Mouse (Mus musculus): ENCODE measurements around the gene Plin4. TPM values are rescaled to one million over a fixed set of nuclear protein-coding genes. Genes with fewer than 3 reads are reported as not detected.

The Plin4 gene
- total RNA-seq (2021): 1 to 10 TPM in 1 of 2 experiments, under 1 TPM in 1; 0.14 to 1.4 TPM

DNA sequence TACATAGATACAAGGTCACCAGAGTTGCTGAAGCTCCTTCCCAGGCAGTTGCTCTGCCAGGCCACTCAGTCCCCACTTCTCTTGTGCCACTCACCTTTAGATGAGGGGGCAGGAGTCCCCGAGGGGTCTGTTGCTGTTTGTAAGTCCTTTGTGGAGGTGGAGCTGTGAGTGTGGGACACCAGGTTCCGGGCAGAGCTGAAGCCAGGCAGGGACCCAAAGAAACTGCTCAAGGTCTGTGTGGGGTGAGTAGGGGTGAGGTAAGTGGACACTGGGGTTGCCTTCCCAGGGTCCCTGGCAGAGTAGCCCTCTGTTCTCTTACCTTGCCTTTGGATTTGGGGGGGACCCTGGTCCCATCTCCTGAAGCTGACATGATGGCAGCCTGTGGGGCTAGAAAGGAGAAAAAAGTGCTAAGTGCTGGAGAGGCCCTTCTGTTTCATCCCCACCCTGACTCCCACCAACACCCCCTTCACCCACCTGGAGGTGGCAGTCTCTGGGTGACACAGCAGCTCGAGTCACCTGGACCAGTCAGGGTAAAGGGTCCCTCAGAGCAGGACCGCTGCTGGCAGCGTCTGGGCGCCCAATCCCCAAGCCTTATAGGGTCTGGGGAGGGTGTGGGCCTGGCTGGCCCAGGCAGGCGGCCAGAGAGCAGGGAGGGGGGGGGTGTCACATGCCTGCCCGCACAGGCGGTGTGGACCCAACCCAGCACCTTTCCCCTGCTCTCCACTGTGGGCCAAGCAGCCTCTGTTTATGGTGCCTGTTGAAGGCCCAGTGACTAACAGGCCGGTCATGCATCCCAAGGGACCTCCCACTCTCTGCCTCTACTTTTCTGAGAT lies at the start of gene Plin4:
Gene Plin4, minus strand, starts transcription at position 585 of the 833 bp plus-strand sequence.
- intact Hi-C loops (cut with DNase I): no loop called here
- no peak for DNase-seq (ENCODE audit: extremely low spot score in 1 of 2, low spot score in 2 of 2)

GRCm38 (mm10) chr17:56153643-56154042 lies 44.0 kb upstream of the Plin4 start:
- DNase-seq (ENCODE audit: extremely low spot score in 1 of 2, low spot score in 2 of 2): peak in 1 of 2 experiments; percentile 72
- intact Hi-C loops (cut with DNase I): no loop called here

DNA sequence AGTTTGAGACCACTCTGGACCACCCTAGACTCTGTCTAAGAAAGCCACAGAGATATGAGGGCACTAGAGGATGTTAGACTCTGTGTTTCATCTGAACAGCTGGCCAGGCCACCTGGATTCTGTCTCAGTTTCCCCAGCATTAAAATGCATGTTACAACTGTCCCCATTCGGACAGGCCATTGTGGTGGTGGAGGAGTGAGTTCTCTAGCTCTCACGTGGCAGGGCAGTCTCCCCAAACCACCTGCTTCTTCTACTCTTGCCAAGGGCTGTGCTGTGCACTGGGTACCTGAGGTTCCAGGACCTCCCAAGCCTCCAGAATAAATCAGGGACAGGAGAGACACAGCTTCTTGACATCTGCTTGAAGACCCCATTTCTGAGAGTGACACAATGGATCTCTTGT lies 40.3 kb upstream of the Plin4 start:
- DNase-seq (ENCODE audit: extremely low spot score in 1 of 2, low spot score in 2 of 2): no peak
- intact Hi-C loops (cut with DNase I): no loop called here

DNA sequence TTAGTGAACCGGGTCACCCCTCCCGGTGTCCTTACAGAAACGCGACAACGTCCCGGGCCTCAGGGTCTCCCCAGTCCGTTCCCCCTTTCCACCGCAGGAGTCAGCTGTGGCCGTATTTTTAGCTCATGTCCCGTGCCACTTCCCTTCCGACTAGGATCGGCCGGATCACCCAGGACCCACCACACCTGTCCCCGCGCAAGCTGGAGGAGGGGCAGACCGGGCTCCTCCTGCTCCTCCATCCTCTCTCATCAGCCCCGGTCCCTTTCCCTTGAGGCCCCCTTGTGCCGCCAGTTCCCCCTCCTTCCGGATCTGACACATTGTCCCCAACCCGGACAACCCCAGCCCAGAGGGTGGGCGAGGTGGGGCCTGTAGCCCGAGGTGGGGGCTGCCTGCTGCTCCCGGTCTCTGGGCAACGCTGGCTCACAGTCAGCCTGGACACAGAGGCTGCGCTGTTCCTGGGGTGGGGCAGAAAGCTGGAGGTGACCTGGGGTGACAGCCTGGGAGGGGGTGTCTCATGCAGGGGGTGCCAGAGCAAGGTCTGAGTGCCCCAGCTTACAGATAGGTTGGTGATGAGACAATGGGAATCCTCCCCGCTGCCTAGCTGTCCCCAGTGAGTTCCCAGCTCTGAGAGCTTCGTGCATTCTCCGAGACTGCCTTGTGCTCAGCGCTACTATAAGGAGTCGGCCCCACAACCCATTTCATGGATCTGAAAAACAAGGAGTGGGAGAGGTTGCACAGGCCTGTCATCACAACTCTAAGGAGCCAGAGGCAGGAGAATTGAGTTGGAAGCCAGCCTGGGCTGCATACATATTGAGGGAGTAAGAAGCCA lies 39.4 kb upstream of the Plin4 start:
- no peak for DNase-seq (ENCODE audit: extremely low spot score in 1 of 2, low spot score in 2 of 2)
- intact Hi-C loops (cut with DNase I): no loop called here

GRCm38 (mm10) chr17:56148280-56148679 lies 38.7 kb upstream of the Plin4 start:
- DNase-seq (ENCODE audit: extremely low spot score in 1 of 2, low spot score in 2 of 2): no peak
- intact Hi-C loops (cut with DNase I): no loop called here

DNA sequence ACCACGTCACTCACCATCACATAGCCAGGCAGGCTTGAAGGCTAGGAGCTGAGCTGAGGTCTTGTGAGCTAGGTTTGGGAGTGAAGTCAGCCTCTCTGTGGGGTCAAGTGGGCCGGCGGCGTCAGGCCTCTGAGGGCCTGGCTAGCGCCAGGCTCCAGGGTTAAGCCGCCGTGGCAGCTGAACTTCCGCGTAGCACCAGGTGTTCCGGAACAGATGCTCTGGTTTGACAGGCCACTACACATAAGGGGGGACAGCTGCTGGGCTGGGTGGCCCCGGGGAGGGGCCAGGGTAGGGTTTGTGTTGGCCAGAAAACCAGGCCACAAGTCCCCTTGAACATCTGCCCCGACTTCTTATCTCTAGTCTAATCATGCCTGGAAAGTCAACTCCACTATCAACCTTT lies 37.8 kb upstream of the Plin4 start:
- DNase-seq (ENCODE audit: extremely low spot score in 1 of 2, low spot score in 2 of 2): no peak

DNA sequence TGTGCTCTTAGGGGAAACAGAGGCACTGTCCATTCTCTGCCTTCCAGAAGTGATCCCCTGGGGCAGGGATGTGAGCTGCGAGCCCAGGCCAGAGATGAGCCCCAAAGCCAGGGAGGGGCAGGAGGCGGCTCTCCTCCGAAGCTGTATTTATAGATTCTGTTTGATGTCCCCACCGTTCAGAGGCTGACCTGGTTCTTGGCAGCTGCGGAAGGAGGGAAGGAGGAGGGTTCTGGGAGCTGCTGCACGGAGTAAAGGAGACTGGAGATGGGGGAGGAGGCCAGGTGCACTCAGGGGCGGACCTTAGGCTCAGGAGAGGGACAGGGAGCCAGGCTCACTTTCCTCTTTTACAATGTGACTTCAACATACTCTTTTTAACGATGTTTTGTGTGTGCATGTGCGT lies 36.5 kb upstream of the Plin4 start:
- DNase-seq (ENCODE audit: extremely low spot score in 1 of 2, low spot score in 2 of 2): no peak
- intact Hi-C loops (cut with DNase I): no loop called here

More for the DNA sequence above, 37.8 kb upstream of the Plin4 start:
- intact Hi-C loops (cut with DNase I): no loop called here

DNA sequence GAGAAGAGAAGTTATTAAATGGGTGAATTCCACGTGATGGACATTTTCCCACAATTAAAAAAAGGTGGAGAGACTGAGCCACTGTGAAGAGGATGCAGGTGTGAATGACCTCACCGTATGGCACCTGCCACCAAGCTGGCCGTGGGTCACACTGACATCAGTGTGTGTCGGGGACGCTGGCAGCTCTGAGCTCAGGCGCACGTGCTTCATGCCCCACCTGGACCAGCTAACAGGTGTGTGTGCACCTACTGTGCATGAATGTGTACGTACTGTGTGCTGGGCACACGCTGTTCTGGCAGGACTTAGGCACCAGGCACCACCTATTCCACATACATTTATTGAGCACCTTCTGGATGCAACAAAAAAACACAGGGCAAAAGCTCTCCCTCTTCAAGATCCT lies 34.9 kb upstream of the Plin4 start:
- intact Hi-C loops (cut with DNase I): no loop called here
- DNase-seq (ENCODE audit: extremely low spot score in 1 of 2, low spot score in 2 of 2): no peak

DNA sequence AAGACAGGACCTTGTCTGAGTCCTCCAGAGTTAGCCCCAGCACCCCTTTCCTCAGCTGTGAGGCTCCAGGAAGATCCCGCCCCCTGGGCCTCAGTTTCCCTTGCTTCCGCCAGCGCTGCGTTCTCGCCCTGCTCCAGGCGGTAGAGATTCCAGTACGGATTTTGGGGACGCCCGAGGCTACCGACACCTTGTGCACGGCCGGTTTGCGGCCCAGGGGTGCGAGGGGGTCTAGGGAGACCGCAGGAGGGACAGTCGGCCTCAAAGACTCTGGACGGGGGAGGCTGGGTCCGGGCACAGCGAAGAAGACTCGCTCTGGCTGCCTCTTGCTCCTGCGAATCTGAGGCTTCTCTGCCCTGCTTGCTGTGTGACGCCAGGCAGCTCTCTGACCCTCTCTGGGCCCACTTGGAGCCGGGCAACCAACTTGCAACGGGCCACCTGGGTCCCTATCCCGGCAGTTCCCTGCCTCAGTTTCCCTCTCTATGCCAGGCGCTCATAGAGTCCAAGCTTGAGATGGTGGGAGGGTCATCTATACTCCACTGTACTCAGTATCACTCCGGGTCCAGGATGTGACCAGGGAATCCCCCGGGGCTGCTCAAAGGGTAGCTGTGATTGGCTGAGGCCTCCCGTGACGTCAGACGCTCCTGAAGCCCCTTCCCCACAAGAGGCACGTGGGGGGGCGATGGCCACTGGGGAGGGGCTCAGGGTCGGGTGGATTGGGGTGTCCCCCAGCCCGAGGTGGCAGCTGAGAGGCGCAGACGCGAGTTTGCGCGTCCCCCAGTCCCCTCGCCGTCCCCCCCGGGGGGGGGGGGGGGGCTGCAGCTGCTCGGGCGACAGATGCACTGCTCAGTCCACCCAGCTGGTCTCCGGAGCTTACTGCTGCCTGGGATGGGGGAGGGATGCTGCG lies 32.4 kb upstream of the Plin4 start:
- peak in 1 of 2 experiments; percentile 71 for DNase-seq (ENCODE audit: extremely low spot score in 1 of 2, low spot score in 2 of 2)
- intact Hi-C loops (cut with DNase I): no loop called here

- intact Hi-C loops (cut with DNase I): no loop called here
These were observed 30.4 kb upstream of the Plin4 start, which contains the start of gene Sema6b for GRCm38 (mm10) chr17:56139858-56140595. TSS of gene Sema6b (minus strand) at chr17:56140343.

DNA sequence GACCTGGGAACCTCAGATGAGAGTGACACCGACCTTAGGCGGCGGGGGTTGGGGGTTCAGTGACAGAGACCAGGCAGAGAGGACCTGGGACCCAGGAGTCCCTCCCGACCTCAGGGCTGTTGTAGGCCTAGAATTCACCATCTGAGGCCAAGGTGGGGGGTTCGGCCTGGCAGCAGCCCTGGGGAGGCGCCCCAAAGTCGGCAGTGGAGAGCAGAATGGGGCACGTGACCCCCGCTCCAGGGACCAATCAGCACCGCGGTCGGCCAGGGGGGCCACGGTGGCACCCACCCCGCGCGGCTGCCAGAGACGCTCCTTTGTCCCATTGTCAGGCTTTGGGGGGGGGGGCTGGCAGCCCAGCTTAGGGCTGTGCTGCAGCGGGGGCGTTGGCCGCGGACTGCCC lies 29.8 kb upstream of the Plin4 start:
- intact Hi-C loops (cut with DNase I): no loop called here
- peak in 1 of 2 experiments; percentile 73 for DNase-seq (ENCODE audit: extremely low spot score in 1 of 2, low spot score in 2 of 2)

More at GRCm38 (mm10) chr17:56139858-56140595, 30.4 kb upstream of the Plin4 start, which contains the start of gene Sema6b:
- DNase-seq (ENCODE audit: extremely low spot score in 1 of 2, low spot score in 2 of 2): peak in 1 of 2 experiments; percentile 89

GRCm38 (mm10) chr17:56137839-56138613 lies 28.4 kb upstream of the Plin4 start:
- peak in 1 of 2 experiments; percentile 46 for DNase-seq (ENCODE audit: extremely low spot score in 1 of 2, low spot score in 2 of 2)
- intact Hi-C loops (cut with DNase I): no loop called here

DNA sequence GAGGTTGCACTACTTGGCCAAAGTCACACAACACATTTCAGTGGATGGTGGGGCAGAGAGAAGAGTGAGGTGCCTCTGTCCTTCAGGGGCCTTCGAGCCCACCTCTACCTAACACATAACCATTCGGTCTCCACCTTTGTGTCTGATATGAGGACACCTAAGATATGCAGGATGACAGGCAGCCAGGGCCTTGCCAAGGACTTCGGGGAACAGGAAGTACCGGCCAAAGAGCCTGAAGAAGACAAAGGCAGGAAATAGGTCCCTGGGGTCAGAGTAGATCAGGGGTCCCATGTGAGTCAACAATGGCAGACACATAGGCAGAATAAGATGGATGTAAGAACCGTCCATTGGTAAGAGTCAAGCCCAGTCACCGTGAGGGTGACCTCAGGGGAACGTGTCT lies 27.0 kb upstream of the Plin4 start:
- DNase-seq (ENCODE audit: extremely low spot score in 1 of 2, low spot score in 2 of 2): no peak
- intact Hi-C loops (cut with DNase I): no loop called here

GRCm38 (mm10) chr17:56134463-56134971 lies 24.9 kb upstream of the Plin4 start:
- intact Hi-C loops (cut with DNase I): loop anchor here (5.0 kb wide), 1 partner anchor 118 kb away; no protein-coding TSS in a partner anchor
- peak in 1 of 2 experiments; percentile 81 for DNase-seq (ENCODE audit: extremely low spot score in 1 of 2, low spot score in 2 of 2)

GRCm38 (mm10) chr17:56133457-56134363 lies 24.1 kb upstream of the Plin4 start:
- intact Hi-C loops (cut with DNase I): loop anchor here (5.0 kb wide), 1 partner anchor 119 kb away; no protein-coding TSS in a partner anchor
- peak in 1 of 2 experiments; percentile 81 for DNase-seq (ENCODE audit: extremely low spot score in 1 of 2, low spot score in 2 of 2)

DNA sequence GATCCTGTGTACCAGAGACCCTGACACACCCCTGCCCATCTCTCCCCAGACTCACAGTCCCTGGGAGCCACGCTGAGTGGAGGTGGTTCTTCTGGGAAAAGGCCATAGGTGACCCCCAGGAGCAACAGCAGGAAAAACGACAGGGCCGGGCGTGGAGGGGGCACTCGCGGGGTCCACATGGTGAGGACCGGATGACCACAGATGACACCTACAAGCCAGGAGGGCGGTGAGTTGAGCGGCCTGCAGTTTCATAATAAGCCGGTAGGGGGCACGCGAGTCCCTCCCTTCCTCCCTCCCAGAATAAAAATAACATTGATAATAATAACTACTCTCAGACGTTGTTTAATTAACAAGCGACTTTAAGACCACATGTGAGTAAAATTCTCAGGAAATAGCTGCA lies 23.1 kb upstream of the Plin4 start:
- no peak for DNase-seq (ENCODE audit: extremely low spot score in 1 of 2, low spot score in 2 of 2)
- intact Hi-C loops (cut with DNase I): loop anchor here (5.0 kb wide), 1 partner anchor 120 kb away; no protein-coding TSS in a partner anchor

All from left cerebral cortex, postnatal 10 days (tissue).